Mouse (Mus musculus): Measurements from ENCODE around the gene Uba5.

- TF ChIP-seq CTCF (IDR thresholded peaks at IDR 0.05; ENCODE audit: extremely low read depth, insufficient read depth, low read length) (no peak), POLR2A (IDR thresholded peaks at IDR 0.05; ENCODE audit: extremely low read depth, insufficient read depth, low read length) (no peak)
Measured at GRCm38 (mm10) chr9:104106930-104107329, 44.0 kb upstream of the Uba5 start.
